ENCODE assay signal across 1 mouse cellular context in the genomic region with DNA sequence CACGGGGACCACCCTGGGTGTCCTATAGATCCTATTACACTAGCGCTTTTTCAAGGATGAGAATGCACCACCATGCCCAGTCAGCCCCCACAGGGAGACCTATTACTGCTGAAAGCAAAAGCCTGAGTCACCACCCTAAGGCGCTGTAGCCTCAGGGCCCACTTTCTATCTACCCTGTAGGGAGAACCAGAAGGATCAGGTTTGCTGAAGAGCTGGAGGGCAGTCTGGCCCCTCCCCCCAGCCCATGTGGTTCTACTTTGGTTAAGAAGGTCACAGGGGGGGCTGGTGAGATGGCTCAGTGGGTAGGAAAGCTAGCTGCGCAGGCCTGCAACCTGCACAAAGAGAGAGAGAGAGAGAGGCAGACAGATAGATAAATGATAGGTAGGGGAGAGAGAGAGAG.
TF ChIP-seq lines count a peak whose summit lies in the region.

No protein-coding gene starts in this region.

TF ChIP-seq in ES-E14, 5 proteins besides CTCF, POLR2A, EP300 and RAD21 (continued from another document):
- TF ChIP-seq HCFC1 (IDR thresholded peaks at IDR 0.05; ENCODE audit: borderline replicate concordance, insufficient read depth, low read length): no peak
